Mouse (Mus musculus): ENCODE results near the gene Mief2. TPM values are rescaled to one million over a fixed set of nuclear protein-coding genes. Genes with fewer than 3 reads are reported as not detected.

Gene Mief2
- 23.1 and 25.6 TPM in 2 replicates for polyA plus RNA-seq (2014; fragmentation: Nextera tagmentation; extraction: Ambion mirVana)

DNA sequence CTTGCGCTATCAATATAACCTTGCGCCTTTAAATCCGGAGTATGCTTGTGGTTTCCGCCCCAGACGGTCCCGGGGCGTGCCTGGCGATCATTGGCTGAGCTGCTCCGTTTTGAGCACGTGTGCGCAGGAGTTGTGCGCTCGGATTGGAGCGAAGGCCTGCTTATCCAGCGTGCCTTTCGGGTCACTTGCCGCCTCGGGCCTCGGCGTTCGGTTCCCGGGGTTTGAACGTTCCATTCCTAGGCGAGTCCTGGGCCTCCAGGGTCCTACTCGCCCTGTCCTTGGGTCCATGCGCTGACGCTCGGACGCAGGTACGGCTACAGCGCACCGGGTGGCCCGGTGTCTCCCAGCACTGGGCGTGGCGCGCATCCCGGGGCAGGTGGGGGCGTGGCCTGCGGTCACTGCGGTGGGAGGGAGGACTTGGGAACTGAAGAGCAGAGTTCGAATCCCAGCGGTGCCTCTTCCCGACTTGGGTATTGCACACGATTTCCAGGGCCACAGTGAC lies at the start of gene Mief2:
Mief2 (plus strand) TSS at position 139 of the 502 bp plus-strand sequence.
- Histone ChIP-seq H3K9ac (replicated peaks; ENCODE audit: low read depth, low read length) (peak within 1 kb of the TSS; percentile 87), H3K4me3 (ENCODE audit: low read depth, low read length) (peak within 1 kb of the TSS; percentile 95), H3K4me2 (ENCODE audit: low read depth, low read length) (peak within 1 kb of the TSS; percentile 52), H3K36me3 (ENCODE audit: control insufficient read depth, insufficient read depth, low read length) (peaks cover 33% of the 10 kb centered on the region), H3K27ac (ENCODE audit: low read depth, low read length) (peak within 1 kb of the TSS; percentile 81), H3K4me1 (ENCODE audit: control insufficient read depth, insufficient read depth, low read length) (peaks cover 13% of the 10 kb centered on the region), H3K27me3 (ENCODE audit: control insufficient read depth, insufficient read depth, low read length) (no peaks in the 10 kb centered on the region), H3K9me3 (ENCODE audit: control insufficient read depth, low read length) (no peaks in the 10 kb centered on the region)
- peak; percentile 95 for ATAC-seq (ENCODE audit: low read depth)
- under 1% methylated on average over 44 of the region's 44 CpGs for WGBS

DNA sequence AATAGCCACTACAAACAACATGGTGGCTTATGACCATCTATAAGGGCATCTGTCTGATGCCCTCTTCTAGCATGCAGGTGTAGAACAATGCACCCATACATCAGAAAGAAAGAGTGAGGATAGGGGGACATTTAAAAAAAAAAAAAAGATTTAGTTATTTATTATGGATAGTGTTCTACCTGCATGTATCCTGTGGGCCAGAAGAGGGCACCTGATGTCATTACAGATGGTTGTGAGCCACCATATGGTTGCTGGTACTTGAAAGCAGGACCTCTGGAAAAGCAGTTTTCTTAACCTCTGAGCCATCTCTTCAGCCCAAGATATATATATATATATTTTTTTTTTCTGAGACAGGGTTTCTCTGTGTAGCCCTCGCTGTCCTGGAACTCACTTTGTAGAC lies 32.0 kb upstream of the Mief2 start:
- no peaks in the 10 kb centered on the region for H3K9me3 ChIP-seq (ENCODE audit: control insufficient read depth, low read length)
- H3K9ac ChIP-seq (replicated peaks; ENCODE audit: low read depth, low read length): no peak overlapping the region
- H3K4me1 ChIP-seq (ENCODE audit: control insufficient read depth, insufficient read depth, low read length): peaks cover 13% of the 10 kb centered on the region
- no peak overlapping the region for H3K4me2 ChIP-seq (ENCODE audit: low read depth, low read length)
- WGBS: 69% methylated on average over 1 of the region's 1 CpGs
- H3K4me3 ChIP-seq (ENCODE audit: low read depth, low read length): no peak overlapping the region
- H3K27ac ChIP-seq (ENCODE audit: low read depth, low read length): no peak overlapping the region
- no peak for ATAC-seq (ENCODE audit: low read depth)
- H3K27me3 ChIP-seq (ENCODE audit: control insufficient read depth, insufficient read depth, low read length): no peaks in the 10 kb centered on the region
- H3K36me3 ChIP-seq (ENCODE audit: control insufficient read depth, insufficient read depth, low read length): no peaks in the 10 kb centered on the region

DNA sequence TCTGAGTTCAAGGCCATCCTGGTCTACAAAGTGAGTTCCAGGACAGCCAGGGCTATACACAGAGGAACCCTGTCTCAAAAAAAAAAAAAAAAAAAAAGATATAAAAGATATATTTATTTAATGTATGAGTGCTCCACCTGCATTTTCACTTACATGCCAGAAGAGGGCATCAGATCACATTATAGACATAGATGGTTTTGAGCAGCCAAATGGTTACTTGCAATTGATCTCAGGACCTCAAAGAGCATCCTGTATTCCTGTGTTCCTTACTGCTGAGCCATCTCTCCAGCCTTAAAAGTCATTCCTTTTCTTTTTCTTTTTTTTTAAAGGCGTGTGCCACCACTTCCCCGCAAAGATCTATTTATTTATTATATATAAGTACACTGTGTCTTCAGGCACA lies 30.6 kb upstream of the Mief2 start:
- ATAC-seq (ENCODE audit: low read depth): no peak
- no peaks in the 10 kb centered on the region for H3K9me3 ChIP-seq (ENCODE audit: control insufficient read depth, low read length)
- H3K27me3 ChIP-seq (ENCODE audit: control insufficient read depth, insufficient read depth, low read length): no peaks in the 10 kb centered on the region
- H3K27ac ChIP-seq (ENCODE audit: low read depth, low read length): no peak overlapping the region
- H3K4me1 ChIP-seq (ENCODE audit: control insufficient read depth, insufficient read depth, low read length): peaks cover 22% of the 10 kb centered on the region
- H3K4me2 ChIP-seq (ENCODE audit: low read depth, low read length): no peak overlapping the region
- WGBS: 76% methylated on average over 2 of the region's 2 CpGs
- no peak overlapping the region for H3K4me3 ChIP-seq (ENCODE audit: low read depth, low read length)
- no peaks in the 10 kb centered on the region for H3K36me3 ChIP-seq (ENCODE audit: control insufficient read depth, insufficient read depth, low read length)
- H3K9ac ChIP-seq (replicated peaks; ENCODE audit: low read depth, low read length): no peak overlapping the region

DNA sequence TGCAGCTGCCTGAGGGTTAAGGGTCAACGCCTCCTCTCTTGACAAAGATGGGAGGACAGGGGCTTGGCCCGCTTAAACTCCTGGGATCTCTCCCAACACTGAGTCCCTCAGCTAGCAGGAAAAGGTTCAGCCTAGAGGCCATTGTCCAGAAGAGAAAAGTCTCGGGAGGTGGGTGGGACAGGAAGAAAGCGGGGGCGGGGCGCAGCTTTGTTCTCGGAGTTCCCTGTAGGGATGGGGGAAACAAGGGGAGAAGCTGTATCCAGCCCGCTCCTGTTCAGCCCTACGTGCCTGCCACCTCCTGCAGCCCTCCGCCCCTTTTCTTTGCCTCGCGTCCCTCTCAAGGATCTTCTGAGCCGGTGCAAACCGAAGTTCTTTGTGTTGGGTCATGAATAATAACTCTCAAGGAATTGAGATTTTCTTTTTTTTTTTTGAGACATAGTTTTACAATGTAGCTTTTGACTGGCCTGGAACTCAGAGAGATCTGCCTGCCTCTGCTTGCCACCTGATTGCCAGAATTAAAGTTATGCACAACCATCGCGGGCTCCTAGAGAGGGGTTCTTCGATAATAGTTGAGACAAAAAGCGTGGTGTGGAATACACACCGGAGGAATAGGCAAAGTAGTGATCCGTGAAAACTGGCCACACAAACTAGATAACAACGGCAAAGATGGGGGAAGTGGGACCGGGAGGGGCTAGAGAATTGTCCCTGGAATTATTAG lies 29.2 kb upstream of the Mief2 start:
- Histone ChIP-seq H3K4me2 (ENCODE audit: low read depth, low read length) (peak overlapping the region; percentile 58), H3K27ac (ENCODE audit: low read depth, low read length) (peak overlapping the region; percentile 87), H3K9me3 (ENCODE audit: control insufficient read depth, low read length) (no peaks in the 10 kb centered on the region), H3K27me3 (ENCODE audit: control insufficient read depth, insufficient read depth, low read length) (no peaks in the 10 kb centered on the region), H3K4me3 (ENCODE audit: low read depth, low read length) (peak overlapping the region; percentile 86), H3K9ac (replicated peaks; ENCODE audit: low read depth, low read length) (peak overlapping the region; percentile 86), H3K4me1 (ENCODE audit: control insufficient read depth, insufficient read depth, low read length) (peaks cover 35% of the 10 kb centered on the region), H3K36me3 (ENCODE audit: control insufficient read depth, insufficient read depth, low read length) (no peaks in the 10 kb centered on the region)
- ATAC-seq (ENCODE audit: low read depth): peak; percentile 33
- 1% methylated on average over 22 of the region's 22 CpGs for WGBS

DNA sequence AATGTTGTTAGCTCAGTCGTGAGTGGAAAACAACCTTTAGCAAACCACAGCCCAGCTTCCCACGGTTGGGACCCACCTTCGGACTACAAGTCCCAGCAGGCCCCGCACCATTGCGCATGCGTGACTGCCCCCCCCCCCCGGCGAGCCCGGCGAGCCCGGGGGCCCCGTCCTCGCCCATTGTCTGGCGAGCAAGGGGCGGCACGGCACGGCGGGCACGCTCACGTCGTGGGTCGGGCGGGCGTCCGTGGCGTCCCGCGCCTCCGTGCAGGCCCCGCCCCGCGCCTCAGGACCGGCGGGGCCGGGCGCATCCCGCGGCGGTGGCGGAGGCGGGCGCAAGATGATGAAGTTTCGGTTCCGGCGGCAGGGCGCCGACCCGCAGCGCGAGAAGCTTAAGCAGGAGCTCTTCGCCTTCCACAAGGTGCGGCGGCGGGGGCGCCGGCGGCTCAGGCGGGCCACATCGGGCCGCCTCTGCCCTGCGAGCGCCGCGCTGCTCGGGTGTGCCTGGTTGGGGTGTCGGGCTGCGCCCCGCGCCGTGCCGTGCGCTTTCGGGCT lies 28.6 kb upstream of the Mief2 start, which contains the start of gene Llgl1:
Llgl1 (plus strand) TSS at position 200 of the 552 bp plus-strand sequence.
- Histone ChIP-seq H3K9ac (replicated peaks; ENCODE audit: low read depth, low read length) (peak within 1 kb of the TSS; percentile 86), H3K27me3 (ENCODE audit: control insufficient read depth, insufficient read depth, low read length) (no peaks in the 10 kb centered on the region), H3K27ac (ENCODE audit: low read depth, low read length) (peak within 1 kb of the TSS; percentile 87), H3K36me3 (ENCODE audit: control insufficient read depth, insufficient read depth, low read length) (0 out of 2 replicates have a peak, but pooled peaks cover under 1% of the 10 kb centered on the region), H3K9me3 (ENCODE audit: control insufficient read depth, low read length) (no peaks in the 10 kb centered on the region), H3K4me1 (ENCODE audit: control insufficient read depth, insufficient read depth, low read length) (peaks cover 35% of the 10 kb centered on the region), H3K4me2 (ENCODE audit: low read depth, low read length) (peak within 1 kb of the TSS; percentile 93), H3K4me3 (ENCODE audit: low read depth, low read length) (peak within 1 kb of the TSS; percentile 86)
- under 1% methylated on average over 47 of the region's 73 CpGs for WGBS
- ATAC-seq (ENCODE audit: low read depth): peak; percentile 90

DNA sequence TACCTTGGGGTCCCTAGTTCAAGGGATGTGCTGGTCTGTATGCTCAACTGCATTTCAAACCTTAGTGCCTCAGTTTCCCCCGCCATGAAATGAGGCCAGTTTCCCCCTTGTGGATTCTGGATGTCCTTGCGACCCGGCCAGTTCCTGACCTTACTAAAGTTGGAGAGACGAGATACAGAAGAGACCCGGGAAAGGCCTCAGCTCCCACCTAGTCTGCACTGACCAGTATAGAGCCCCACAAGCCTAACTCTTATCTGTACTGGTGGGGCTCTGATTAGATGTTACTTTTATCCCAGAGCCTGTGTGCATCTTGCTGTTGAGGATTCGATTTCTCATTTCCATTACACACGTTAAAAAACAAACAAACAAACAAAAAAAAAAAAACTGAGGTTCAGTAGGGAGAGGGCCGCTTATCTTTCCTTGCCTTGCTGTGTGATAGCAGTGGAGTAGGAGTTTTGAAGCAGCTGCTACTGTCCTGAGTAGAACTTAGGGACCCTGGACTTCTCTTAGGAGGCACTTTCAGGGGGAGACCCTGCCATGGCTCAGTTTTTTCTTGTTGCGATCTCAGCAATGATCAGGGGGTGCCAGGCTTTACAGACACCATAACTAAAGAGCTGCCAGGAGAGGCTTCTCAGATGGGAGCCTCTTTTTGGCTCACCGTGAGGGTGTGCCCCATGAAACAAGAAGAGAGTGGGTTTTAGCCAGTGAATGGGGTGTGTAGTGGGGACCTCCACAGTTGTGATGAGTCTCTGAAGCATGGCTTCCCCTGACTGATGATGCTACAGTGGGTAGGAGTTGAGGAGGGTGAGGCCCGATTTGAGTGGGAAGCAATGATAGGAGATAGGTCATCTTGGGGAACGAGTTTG lies 27.6 kb upstream of the Mief2 start:
- 22% methylated on average over 12 of the region's 12 CpGs for WGBS
- H3K9ac ChIP-seq (replicated peaks; ENCODE audit: low read depth, low read length): peak overlapping the region; percentile 86
- peak overlapping the region; percentile 87; the same call in 1 of the 2 replicates for H3K27ac ChIP-seq (ENCODE audit: low read depth, low read length)
- H3K36me3 ChIP-seq (ENCODE audit: control insufficient read depth, insufficient read depth, low read length): peaks cover 7% of the 10 kb centered on the region; the same call in 1 of the 2 replicates
- H3K9me3 ChIP-seq (ENCODE audit: control insufficient read depth, low read length): no peaks in the 10 kb centered on the region
- ATAC-seq (ENCODE audit: low read depth): no peak; the same call in 1 of the 2 replicates
- H3K4me1 ChIP-seq (ENCODE audit: control insufficient read depth, insufficient read depth, low read length): peaks cover 35% of the 10 kb centered on the region
- H3K4me3 ChIP-seq (ENCODE audit: low read depth, low read length): peak overlapping the region; percentile 86
- H3K27me3 ChIP-seq (ENCODE audit: control insufficient read depth, insufficient read depth, low read length): no peaks in the 10 kb centered on the region
- peak overlapping the region; percentile 93 for H3K4me2 ChIP-seq (ENCODE audit: low read depth, low read length)

DNA sequence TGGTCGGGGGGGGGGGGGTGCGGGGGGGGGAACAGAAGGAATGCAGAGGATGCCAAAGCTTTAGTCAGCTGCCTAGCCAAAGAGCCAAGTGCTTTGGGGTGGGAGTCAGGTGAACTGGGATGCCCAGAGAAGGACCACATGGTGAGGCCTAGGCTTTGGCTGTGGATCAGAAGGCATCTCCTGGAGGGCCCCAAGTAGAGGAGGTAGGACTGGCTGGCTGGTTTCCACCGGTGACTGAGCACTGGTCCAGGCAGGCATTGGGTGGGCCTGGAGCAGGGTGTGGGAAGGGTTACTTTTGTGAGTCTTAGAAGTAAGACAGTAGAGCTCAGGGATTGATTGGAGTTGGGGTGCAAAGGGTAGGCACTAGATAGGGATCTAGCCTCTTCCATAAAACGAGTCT lies 26.6 kb upstream of the Mief2 start:
- H3K9me3 ChIP-seq (ENCODE audit: control insufficient read depth, low read length): no peaks in the 10 kb centered on the region
- peaks cover 35% of the 10 kb centered on the region for H3K4me1 ChIP-seq (ENCODE audit: control insufficient read depth, insufficient read depth, low read length)
- H3K36me3 ChIP-seq (ENCODE audit: control insufficient read depth, insufficient read depth, low read length): peaks cover 17% of the 10 kb centered on the region

DNA sequence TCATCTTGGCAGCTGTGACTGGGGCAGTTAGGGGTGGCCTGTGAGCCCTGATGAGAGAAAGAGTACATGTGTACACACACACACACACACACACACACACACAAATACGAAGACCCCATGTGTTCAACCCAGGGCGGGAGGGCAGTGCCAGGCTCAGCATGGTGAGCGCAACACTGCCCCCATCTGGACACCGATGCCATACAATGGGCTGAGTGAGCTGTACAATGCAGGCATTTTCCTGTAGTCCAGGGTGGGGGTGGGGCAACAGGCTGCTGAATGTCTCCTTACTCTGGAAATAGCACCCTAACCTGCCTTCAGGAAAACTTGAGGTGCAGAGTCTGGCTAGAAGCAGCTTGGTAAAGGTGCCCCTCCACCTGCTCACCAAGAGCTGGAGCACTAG lies 25.1 kb upstream of the Mief2 start:
- 22% methylated on average over 4 of the region's 4 CpGs for WGBS

More for the DNA sequence above, 26.6 kb upstream of the Mief2 start:
- Histone ChIP-seq H3K4me3 (ENCODE audit: low read depth, low read length) (no peak overlapping the region), H3K27me3 (ENCODE audit: control insufficient read depth, insufficient read depth, low read length) (no peaks in the 10 kb centered on the region), H3K4me2 (ENCODE audit: low read depth, low read length) (peak overlapping the region; percentile 18; the same call in 1 of the 2 replicates), H3K27ac (ENCODE audit: low read depth, low read length) (no peak overlapping the region), H3K9ac (replicated peaks; ENCODE audit: low read depth, low read length) (no peak overlapping the region)
- WGBS: 83% methylated on average over 2 of the region's 4 CpGs
- ATAC-seq (ENCODE audit: low read depth): no peak

More for the DNA sequence above, 25.1 kb upstream of the Mief2 start:
- Histone ChIP-seq H3K9ac (replicated peaks; ENCODE audit: low read depth, low read length) (no peak overlapping the region), H3K36me3 (ENCODE audit: control insufficient read depth, insufficient read depth, low read length) (peaks cover 31% of the 10 kb centered on the region), H3K4me2 (ENCODE audit: low read depth, low read length) (no peak overlapping the region), H3K9me3 (ENCODE audit: control insufficient read depth, low read length) (no peaks in the 10 kb centered on the region), H3K27ac (ENCODE audit: low read depth, low read length) (no peak overlapping the region), H3K4me3 (ENCODE audit: low read depth, low read length) (no peak overlapping the region), H3K4me1 (ENCODE audit: control insufficient read depth, insufficient read depth, low read length) (peaks cover 35% of the 10 kb centered on the region), H3K27me3 (ENCODE audit: control insufficient read depth, insufficient read depth, low read length) (no peaks in the 10 kb centered on the region)
- ATAC-seq (ENCODE audit: low read depth): no peak

Data from neural tube, embryonic 14.5 days (tissue).